Mouse (Mus musculus) liver, adult (tissue): ENCODE data around the gene Svs2.
"Not testable (repeated sequence)": the region's sequence is repeated elsewhere in the genome, so short reads cannot be mapped to it uniquely, and the experiment has no call there.

Experiments
- GATA4 ChIP-seq: IDR thresholded peaks from 2 replicates; pipeline ENCODE4 v1.6.1; 2014; ENCODE audit warnings: mild to moderate bottlenecking, low read length; ENCODE audit not compliant: insufficient replicate concordance

Svs2 gene

DNA sequence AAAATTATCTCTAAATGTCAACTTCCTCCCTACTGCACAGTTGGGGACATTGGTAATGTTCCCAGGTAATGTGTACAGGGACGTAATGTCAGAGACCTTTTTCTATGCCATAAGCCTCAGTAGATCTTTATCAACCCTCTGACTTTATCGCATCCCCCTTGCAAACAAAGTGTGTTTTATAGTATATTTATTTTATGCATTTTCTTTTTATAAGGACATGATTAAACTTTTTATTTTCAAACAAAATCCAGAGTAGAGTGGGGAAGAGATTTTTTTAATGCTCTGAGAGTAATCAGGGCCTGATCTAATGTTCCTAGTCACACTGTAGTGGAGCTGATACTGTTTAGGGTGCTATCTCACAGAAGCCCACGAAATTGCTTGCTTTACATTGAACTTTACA lies at the start of gene Svs2:
Gene Svs2, minus strand, starts transcription at position 101 of the 400 bp plus-strand sequence.
- no peak for TF ChIP-seq GATA4

DNA sequence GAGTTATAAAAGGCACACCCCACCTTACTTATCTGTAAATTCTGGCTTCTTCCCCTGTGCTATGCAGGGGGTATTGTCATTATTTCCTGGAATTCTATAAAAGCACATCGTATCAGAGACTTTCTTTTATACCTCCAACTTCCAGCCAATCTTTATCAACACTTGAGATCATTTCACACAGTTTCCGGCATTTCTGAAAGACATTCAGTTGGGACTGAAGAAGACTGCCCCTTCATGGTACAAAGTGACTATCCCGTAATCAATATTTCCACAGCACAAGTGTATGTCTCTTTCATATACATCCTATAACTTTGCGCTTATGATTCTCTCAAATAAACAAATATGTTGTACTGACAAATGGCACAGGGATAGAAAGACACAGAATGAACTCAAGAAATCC lies 40.1 kb upstream of the Svs2 start, which contains the start of gene Svs4:
Gene Svs4, minus strand, starts transcription at position 101 of the 400 bp plus-strand sequence.
- no peak for TF ChIP-seq GATA4

DNA sequence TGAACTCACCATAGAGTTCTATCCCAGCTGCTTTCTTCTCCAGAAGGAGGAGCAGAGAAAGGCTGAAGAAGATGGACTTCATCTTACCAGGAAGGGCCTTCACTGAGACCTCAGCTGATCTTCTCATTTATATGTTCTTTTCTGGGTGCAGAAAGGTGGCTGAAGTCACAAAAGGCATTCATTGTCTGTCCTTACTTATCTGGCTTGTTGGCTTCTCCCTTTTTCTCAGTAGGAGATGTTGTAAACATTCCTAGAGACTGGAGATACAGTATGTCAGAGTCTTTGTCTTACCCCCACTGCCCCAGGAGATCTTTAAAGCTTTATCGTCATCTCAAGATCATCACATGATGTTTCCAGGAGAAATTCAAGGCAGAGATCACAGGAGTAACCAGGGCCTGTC lies 18.3 kb upstream of the Svs2 start, which contains the start of gene Svs3b:
Gene Svs3b, minus strand, starts transcription at position 101 of the 400 bp plus-strand sequence.
- not testable (repeated sequence) for TF ChIP-seq GATA4

DNA sequence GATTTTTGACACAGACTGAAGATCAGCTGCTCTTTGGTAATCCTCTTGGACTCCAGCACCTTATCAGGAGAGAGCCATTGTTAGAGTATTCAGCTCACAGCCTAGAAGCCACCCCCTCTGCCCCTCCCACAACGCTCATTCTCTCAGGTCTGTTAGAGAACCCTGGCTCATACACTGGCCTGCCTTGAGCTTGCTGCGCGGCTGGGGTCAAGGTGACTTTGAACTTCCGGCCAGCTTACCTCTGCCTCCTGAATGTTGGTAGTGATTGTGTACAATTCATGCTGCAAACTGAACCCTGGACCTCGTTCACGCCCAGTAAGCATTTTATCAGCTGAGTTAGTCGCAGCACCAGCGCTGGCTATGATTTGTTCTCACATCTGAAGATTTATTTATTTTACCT lies 5.6 kb downstream of the Svs2 start:
- no peak for TF ChIP-seq GATA4

DNA sequence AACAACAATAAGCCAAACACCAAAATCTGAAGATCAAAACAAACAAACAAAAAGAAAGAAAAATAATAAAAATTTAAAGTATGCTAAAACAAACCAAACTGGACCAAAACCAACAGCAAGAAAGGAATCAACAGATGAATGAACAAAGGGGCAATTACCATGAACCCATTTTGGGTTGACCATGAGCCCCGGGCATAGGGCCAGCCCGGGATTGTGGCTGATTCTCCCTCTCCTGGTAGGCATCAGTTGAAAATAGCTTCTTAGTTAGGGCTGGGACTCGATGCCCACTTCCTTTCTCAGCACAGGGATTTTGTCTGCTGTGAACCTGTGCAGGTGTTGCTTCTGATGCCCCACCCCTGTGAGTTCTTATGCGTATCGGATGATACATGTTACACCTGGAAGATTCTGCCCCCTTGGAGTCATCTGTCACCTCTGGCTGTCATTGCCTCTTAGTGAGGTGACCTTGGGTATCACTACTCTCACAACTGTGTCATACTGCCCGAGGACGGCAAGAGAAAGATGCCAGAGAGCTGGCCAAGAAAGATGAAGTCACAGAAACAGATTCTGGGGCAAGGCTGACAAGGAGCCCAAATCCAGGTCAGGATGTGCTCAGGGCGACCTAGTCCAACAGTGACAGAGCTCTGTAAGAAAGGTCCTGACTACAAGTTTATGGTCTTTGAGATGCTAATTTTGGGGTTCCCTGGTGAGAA lies 9.8 kb downstream of the Svs2 start:
- TF ChIP-seq GATA4 = no peak

DNA sequence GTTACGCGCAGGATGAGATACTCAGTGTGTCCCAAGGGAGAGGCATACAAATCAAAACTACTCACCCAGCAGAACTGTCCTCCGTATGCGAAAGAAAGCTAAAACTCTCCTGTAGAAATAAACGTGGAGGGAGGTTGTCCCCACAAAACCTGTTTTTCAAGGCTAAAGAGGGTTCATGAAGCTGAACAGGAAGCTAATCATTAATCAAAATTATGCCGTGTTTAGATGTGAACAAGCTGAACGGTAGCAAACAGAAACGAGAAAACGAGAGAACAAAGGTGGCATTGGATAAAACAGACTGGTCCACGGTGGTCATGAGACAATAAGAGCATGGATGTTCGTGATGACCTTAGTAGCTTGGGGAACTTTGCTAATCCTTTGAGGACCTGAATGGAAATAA lies 16.7 kb downstream of the Svs2 start, which contains the start of gene Wfdc15b:
Gene Wfdc15b, minus strand, starts transcription at position 139 of the 400 bp plus-strand sequence.
- TF ChIP-seq GATA4 = no peak

DNA sequence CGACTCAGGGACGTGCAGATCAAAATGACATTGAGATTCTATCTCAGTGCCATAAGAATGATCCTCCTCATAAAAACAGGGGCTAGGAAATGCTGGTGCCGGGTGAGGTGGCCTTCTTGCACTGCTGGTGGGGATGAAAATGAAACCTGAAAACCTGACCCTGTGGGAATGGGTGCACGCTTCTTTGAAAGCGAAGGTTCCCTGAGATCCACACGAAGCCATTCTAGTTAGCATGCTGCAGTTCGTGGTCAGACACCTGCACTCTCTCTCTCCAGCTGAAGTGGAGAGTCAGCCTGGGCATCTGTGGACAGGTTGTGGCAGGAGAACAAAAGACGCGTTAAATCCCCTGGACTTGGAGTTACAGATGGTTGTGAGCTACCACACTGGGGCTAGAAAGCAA lies 19.0 kb downstream of the Svs2 start:
- TF ChIP-seq GATA4 = no peak

DNA sequence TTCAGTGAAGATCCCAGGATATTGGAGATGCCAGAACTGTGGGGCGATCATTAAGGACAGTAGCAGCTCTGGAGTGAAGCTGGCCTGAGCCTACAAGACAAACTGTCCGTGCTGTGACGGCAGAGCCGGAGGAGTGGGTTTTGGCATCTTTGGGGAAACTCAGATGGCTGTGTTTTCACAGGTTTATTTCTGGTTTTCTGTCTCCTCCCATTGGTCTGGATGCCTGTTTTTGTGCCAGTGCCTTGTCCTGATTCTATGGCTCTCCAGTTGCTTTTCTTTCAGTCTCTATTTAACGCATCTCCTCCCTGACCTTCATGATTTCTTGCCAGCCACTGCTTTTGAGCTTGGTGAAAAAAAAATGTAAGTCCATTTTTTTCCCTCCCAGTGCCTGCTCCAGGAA lies 25.6 kb downstream of the Svs2 start:
- no peak for TF ChIP-seq GATA4

DNA sequence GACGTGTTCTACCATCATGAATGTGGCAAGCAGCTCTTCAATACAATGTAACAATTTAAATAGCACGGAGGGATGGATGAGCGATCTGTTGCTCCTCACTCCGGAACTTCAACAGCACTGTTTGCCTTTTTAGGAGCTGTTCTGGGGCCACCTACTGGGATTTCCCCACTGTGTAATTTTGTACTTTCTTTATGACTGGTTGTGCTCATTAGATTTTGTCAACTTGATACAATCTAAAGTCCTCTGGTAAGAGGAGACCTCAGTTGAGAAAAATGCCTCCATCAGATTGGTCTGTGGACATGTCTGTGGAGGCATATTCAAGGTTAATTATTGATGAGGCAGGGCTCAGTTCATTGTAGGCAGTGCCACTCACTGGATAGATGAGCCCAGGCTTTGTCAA lies 27.4 kb downstream of the Svs2 start:
- no peak for TF ChIP-seq GATA4

DNA sequence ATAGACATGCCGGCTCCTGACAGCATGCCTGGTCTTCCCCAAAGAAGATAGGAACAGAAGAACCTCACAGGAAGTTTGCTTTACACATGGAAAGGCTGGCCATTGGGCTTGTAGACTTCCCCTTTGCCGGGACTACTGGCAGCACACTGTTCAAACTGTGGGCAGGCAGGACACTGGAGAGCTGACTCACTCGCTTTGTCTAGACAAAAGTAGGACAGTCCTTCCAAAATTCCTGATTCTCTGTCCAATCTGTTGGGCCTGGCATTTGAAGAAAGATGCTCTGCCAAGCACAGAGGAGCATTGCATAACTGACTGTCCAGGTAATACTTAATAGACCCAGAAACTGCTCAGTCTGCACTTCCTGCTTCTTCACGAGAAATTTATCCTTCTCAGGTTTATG lies 31.6 kb downstream of the Svs2 start:
- TF ChIP-seq GATA4 = no peak

DNA sequence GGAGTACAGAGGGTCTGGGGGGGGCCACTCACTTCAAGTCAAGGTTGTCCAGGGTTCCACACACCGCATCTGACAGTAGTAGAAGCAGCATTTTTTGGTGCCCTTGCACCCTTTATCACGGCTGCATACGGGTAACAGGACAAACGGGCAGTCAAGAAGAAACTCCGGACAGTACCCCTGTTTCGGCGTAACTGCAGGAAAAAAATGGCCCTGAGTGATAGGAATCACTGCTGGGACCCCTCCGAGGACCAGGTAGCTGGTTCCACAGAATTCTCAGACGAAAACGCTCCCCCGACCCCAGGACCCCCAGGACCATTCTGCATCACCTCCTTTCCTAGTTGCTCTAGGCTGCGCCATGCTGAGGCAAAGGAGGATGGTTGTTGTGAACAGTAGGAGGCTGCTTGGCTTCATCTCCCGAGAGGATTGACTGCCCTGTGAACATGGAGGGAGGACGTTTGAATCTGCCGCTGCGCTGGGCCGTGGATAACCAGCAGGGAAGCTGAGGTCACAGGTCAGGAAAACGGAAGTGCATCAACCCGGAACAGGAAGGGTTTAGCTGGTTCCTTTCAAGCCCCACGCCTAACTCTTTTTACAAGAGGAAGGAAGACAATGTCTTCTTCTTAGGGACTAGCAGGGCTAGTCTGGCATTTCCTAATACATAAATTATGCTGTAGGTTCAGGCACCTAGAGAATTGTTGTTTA lies 38.5 kb downstream of the Svs2 start, which contains the start of gene Wfdc15a:
Gene Wfdc15a, minus strand, starts transcription at position 505 of the 702 bp plus-strand sequence.
- no peak for TF ChIP-seq GATA4

DNA sequence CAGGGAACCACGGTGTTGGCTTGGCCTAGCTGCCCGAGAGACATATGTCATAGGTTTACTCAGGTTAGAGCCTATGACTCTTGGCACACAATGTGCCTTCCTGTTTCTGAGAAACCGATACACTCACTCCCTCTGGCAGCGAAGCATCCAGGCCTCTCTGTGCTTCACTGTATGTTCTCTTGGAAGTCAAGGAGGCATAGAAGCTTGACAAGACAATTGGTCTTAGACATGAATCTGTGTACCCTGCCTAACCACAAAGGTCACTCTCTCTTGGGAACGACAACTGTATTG lies 41.6 kb downstream of the Svs2 start:
- TF ChIP-seq GATA4 = no peak

DNA sequence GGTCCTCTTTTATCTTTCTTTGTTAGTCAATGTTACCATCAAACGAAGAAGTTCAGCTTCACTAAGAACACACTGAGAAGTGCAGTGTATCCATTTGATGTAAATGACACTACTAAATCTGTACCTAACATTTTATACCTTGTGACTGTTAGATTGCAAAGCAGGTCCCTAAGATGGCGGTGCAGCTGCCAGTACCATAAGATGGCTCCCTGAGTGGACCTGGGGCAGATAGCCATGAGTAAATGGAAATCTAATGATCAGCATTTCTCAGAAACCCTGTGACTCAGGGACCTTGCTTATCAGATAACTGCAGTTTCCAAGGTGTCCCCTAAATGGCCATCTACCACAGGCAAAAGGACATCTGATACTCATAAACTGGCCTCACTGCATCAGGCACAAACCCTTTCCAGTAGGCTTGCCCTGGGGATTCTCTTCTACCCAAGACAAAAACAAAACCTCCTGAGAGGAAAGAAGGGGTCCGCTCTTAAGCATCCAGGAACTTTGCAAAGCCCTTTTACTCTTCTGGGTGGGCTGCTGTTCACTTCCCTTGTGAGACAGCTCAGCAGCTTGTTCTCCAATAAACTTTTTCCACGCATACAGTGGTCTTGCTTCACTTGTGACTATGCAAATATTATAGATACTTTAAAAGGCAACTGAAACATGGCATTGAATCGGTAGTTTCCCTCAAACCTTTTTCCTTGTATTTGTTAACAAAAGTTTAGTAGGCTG lies 42.1 kb downstream of the Svs2 start:
- no peak for TF ChIP-seq GATA4

DNA sequence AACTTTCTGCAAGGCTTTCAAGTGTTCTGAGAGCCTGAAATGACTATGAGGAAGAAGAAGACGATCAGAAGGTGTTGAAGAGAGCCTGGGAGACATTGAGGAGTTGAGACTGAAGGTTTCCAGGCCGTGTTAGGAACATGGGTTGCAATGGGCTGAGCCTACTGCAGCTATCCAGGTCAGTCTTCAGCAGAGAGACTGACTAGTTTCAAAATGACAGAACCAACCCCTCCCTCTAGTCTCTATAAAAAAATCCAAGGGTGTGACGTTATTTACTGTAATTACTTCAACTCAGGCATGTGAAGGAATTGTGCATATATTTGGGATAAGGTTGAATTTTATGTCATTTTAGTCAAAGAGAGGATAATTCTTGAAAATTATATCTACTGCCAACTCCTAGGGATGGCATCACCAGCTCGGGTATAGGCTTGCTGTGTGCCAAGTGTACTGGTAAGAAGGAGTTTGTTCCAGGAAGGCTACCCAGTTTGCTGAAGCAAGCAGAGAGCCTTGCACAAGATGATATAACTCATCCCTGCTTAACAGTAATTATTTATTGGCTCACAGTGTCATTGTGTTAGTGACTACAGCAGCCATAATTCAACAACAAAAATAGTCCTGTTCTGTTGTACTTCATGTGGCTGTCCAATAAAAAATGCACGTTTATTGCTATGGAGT lies 43.2 kb downstream of the Svs2 start:
- TF ChIP-seq GATA4 = no peak

DNA sequence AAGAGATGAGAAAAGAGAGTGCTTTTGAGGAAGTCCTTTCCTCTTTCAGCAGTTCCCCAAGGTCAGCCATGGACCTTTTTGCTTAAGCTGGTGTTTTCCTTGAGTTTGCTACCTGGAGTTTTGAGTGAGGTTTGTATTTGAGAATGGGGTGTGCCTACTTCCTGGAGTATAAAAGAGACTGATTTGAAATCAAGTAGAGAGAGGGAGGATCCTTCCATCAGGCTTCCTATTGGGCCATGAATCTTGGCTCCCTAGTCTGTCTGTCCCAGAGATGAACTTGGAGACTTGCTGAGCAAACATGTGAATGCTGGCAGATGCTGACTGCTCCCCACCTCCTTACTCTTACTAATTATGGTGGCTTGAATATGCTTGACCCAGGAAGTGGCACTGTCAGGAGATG lies 46.0 kb downstream of the Svs2 start:
- no peak for TF ChIP-seq GATA4
